25 mouse cellular contexts compared by ENCODE assay signal in the genomic region with DNA sequence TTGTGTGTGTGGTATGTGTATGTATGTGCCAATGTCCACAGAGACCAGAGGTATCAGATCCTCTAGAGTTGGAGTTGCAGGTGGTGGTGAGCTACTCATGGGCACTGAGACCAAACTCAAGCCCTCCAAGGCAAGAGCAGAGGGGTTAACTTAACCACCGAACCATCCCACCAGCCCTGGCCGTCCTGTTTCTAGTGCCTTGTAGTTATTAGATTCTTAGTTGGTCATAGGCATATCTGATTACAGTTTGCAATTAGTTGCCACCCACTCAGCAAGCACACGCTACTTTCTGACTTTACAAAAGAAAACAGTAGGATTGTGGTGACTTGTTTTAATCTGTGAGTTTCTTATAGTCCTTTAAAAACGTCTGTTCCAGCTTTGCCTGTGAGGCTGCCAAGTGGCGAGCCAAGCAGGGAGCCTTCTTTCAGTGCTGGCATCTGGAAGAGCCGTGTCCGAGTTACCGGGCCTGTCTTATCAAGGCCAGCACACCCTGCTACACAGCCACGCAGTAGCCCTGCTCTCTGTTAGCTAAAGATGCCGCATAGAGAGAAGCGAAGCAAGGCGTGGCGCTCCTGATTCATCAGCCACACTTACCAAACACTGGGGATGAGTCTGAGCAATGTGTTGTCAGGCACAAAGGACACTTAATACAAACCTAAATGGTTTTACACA.
DNase-seq lines count a peak whose midpoint lies in the region; ATAC-seq and TF ChIP-seq lines count a peak whose summit lies in the region.
"Had no signal": no experiment of that assay in that cellular context is flagged by ENCODE, and none has a peak within 500 bp of the region (broad histone marks: within the 10 kb centered on the region; RNA-seq: fewer than 3 reads in every experiment).

No protein-coding gene starts in this region.

- H3K36me3 ChIP-seq in erythroblast, embryonic 14.5 days (ENCODE audit: control insufficient read depth) = peaks cover 41% of the 10 kb centered on the region
- H3K36me3 ChIP-seq in midbrain, embryonic 14.5 days (ENCODE audit: control insufficient read depth, insufficient read depth, low read length) = peaks cover 49% of the 10 kb centered on the region
- peaks cover 31% of the 10 kb centered on the region for H3K36me3 ChIP-seq in midbrain, postnatal 0 days (ENCODE audit: insufficient read depth, low read length)
- peaks cover 5% of the 10 kb centered on the region for H3K36me3 ChIP-seq in liver, embryonic 15.5 days (replicated peaks)
- H3K36me3 ChIP-seq in intestine, postnatal 0 days (ENCODE audit: control insufficient read depth, insufficient read depth) = peaks cover 33% of the 10 kb centered on the region

- peaks cover 7% of the 10 kb centered on the region for H3K9me3 ChIP-seq in erythroblast, embryonic 14.5 days (ENCODE audit: control insufficient read depth, low read length)
- H3K9me3 ChIP-seq in midbrain, embryonic 14.5 days (ENCODE audit: control insufficient read depth, low read length) = no peaks in the 10 kb centered on the region
- H3K9me3 ChIP-seq in midbrain, postnatal 0 days (ENCODE audit: low read length) = no peaks in the 10 kb centered on the region
- no peaks in the 10 kb centered on the region for H3K9me3 ChIP-seq in liver, embryonic 15.5 days (replicated peaks)
- no peaks in the 10 kb centered on the region for H3K9me3 ChIP-seq in intestine, postnatal 0 days (ENCODE audit: control insufficient read depth)
- H3K9me3 ChIP-seq: forebrain, embryonic 10.5 days; heart, embryonic 15.5 days; hindbrain, embryonic 10.5 days; limb, embryonic 10.5 days; midbrain, embryonic 12.5 days had no signal

- H3K27ac ChIP-seq in midbrain, embryonic 14.5 days (replicated peaks; ENCODE audit: low read depth, low read length) = no peak overlapping the region
- H3K27ac ChIP-seq in midbrain, postnatal 0 days (ENCODE audit: low read depth, low read length) = no peak overlapping the region
- H3K27ac ChIP-seq in liver, embryonic 15.5 days (replicated peaks) = peak overlapping the region; percentile 68
- H3K27ac ChIP-seq in intestine, postnatal 0 days (ENCODE audit: low read depth, low read length) = no peak overlapping the region
- H3K27ac ChIP-seq: forebrain, embryonic 10.5 days; heart, adult 2 months; heart, embryonic 15.5 days; hindbrain, embryonic 10.5 days; kidney, postnatal 0 days; limb, embryonic 10.5 days; macrophage; midbrain, embryonic 12.5 days had no signal

- H3K27me3 ChIP-seq in erythroblast, embryonic 14.5 days (ENCODE audit: control insufficient read depth) = no peaks in the 10 kb centered on the region
- H3K27me3 ChIP-seq in midbrain, embryonic 14.5 days (ENCODE audit: control insufficient read depth, insufficient read depth, low read length) = no peaks in the 10 kb centered on the region
- no peaks in the 10 kb centered on the region for H3K27me3 ChIP-seq in midbrain, postnatal 0 days (ENCODE audit: insufficient read depth, low read length)
- no peaks in the 10 kb centered on the region for H3K27me3 ChIP-seq in liver, embryonic 15.5 days
- no peaks in the 10 kb centered on the region for H3K27me3 ChIP-seq in intestine, postnatal 0 days (replicated peaks; ENCODE audit: control insufficient read depth, insufficient read depth, low read length)
- H3K27me3 ChIP-seq: heart, embryonic 15.5 days; midbrain, embryonic 12.5 days; Patski had no signal

- peaks cover 50% of the 10 kb centered on the region for H3K4me1 ChIP-seq in erythroblast, embryonic 14.5 days (ENCODE audit: control insufficient read depth)
- 0 out of 2 replicates have a peak, but pooled peaks cover 3% of the 10 kb centered on the region for H3K4me1 ChIP-seq in midbrain, embryonic 14.5 days (ENCODE audit: control insufficient read depth, insufficient read depth, low read length)
- H3K4me1 ChIP-seq in midbrain, postnatal 0 days (ENCODE audit: insufficient read depth, low read length) = no peaks in the 10 kb centered on the region
- H3K4me1 ChIP-seq in liver, embryonic 15.5 days (replicated peaks) = peaks cover 27% of the 10 kb centered on the region
- no peaks in the 10 kb centered on the region for H3K4me1 ChIP-seq in intestine, postnatal 0 days (replicated peaks; ENCODE audit: control insufficient read depth, insufficient read depth, low read length)
- H3K4me1 ChIP-seq: hindbrain, embryonic 10.5 days; limb, embryonic 10.5 days had no signal

- ATAC-seq in erythroblast, adult 5-6 weeks (replicated peaks; ENCODE audit: low FRiP score, poor library complexity, severe bottlenecking) = no peak
- ATAC-seq in midbrain, embryonic 14.5 days (ENCODE audit: low FRiP score, low TSS enrichment) = no peak
- ATAC-seq in midbrain, postnatal 0 days (ENCODE audit: low FRiP score) = no peak
- ATAC-seq in liver, embryonic 15.5 days (ENCODE audit: insufficient read depth) = peak; percentile 93
- ATAC-seq in intestine, postnatal 0 days = no peak
- ATAC-seq: forebrain, postnatal 0 days; Patski had no signal

- no peak overlapping the region for H3K4me2 ChIP-seq in midbrain, embryonic 14.5 days (ENCODE audit: low read length)
- H3K4me2 ChIP-seq in midbrain, postnatal 0 days (ENCODE audit: low read depth, low read length, poor library complexity, severe bottlenecking) = no peak overlapping the region
- peak overlapping the region; percentile 43 for H3K4me2 ChIP-seq in liver, embryonic 15.5 days
- H3K4me2 ChIP-seq in intestine, postnatal 0 days (replicated peaks; ENCODE audit: low read depth) = no peak overlapping the region
- H3K4me2 ChIP-seq: heart, embryonic 15.5 days; midbrain, embryonic 12.5 days had no signal

- peak overlapping the region; percentile 30 for H3K4me3 ChIP-seq in erythroblast, embryonic 14.5 days (replicated peaks)
- no peak overlapping the region for H3K4me3 ChIP-seq in midbrain, embryonic 14.5 days (replicated peaks; ENCODE audit: low read depth, low read length)
- H3K4me3 ChIP-seq in midbrain, postnatal 0 days (ENCODE audit: low read depth, low read length) = no peak overlapping the region
- H3K4me3 ChIP-seq in liver, embryonic 15.5 days (replicated peaks) = no peak overlapping the region
- no peak overlapping the region for H3K4me3 ChIP-seq in intestine, postnatal 0 days (ENCODE audit: low read depth, low read length)
- H3K4me3 ChIP-seq: forebrain, embryonic 10.5 days; heart, adult 2 months; heart, embryonic 15.5 days; hindbrain, embryonic 10.5 days; limb, embryonic 10.5 days; midbrain, embryonic 12.5 days; myocyte had no signal

- WGBS in midbrain, embryonic 14.5 days = 82% methylated on average over 13 of the region's 13 CpGs
- 72% methylated on average over 13 of the region's 13 CpGs for WGBS in midbrain, postnatal 0 days
- WGBS in liver, embryonic 15.5 days (ENCODE audit: insufficient replicate concordance) = 43% methylated on average over 13 of the region's 13 CpGs
- WGBS in intestine, postnatal 0 days = 85% methylated on average over 13 of the region's 13 CpGs

- H3K9ac ChIP-seq in midbrain, embryonic 14.5 days (replicated peaks; ENCODE audit: low read length) = no peak overlapping the region
- H3K9ac ChIP-seq in midbrain, postnatal 0 days (replicated peaks; ENCODE audit: low read length, poor library complexity, severe bottlenecking) = no peak overlapping the region
- H3K9ac ChIP-seq in liver, embryonic 15.5 days = no peak overlapping the region
- no peak overlapping the region for H3K9ac ChIP-seq in intestine, postnatal 0 days (ENCODE audit: low read depth, low read length)
- H3K9ac ChIP-seq: forebrain, postnatal 0 days; heart, embryonic 15.5 days; midbrain, embryonic 12.5 days had no signal

- no peak for TF ChIP-seq CTCF in midbrain, postnatal 0 days (IDR thresholded peaks at IDR 0.05)
- TF ChIP-seq CTCF in intestine, postnatal 0 days (IDR thresholded peaks at IDR 0.05; ENCODE audit: low read depth) = no peak

- peak; percentile 12 for DNase-seq in midbrain, embryonic 14.5 days
- DNase-seq in midbrain, postnatal 0 days (ENCODE audit: low spot score) = no peak
- DNase-seq in c-Kit-positive CD71-positive TER-119-negative erythroid progenitor cells, embryonic 14.5 days (ENCODE audit: low read depth) = peak; percentile 54
- DNase-seq in kidney, postnatal 36 days = no peak
- DNase-seq: adrenal gland, adult 8-10 months; cerebellum, adult 18-20 months; cerebellum, postnatal 25 days; forebrain, postnatal 0 days; heart, adult 2 months; kidney, adult 18-20 months; lung, adult 18-20 months; thymus, adult 18-20 months had no signal

Comparison
In these comparisons a context has a peak if more than half of its experiments do, and no peak if none do; other contexts are left out.
1. DNase-seq: peak in midbrain, embryonic 14.5 days (single experiment) and c-Kit-positive CD71-positive TER-119-negative erythroid progenitor cells, embryonic 14.5 days (single experiment); none in midbrain, postnatal 0 days (single experiment) and kidney, postnatal 36 days (0 of 2).